Mouse (Mus musculus) ES-Bruce4 (cell line): ENCODE data around the gene Stra6.

Source experiments
- CTCF ChIP-seq: IDR thresholded peaks from one replicate; pipeline ENCODE4 v1.8.1; 2011; ENCODE audit warnings: low read depth, low read length
- POLR2A ChIP-seq: IDR thresholded peaks from one replicate; pipeline ENCODE4 v1.8.1; 2011; ENCODE audit warnings: low read length; ENCODE audit not compliant: insufficient read depth

DNA sequence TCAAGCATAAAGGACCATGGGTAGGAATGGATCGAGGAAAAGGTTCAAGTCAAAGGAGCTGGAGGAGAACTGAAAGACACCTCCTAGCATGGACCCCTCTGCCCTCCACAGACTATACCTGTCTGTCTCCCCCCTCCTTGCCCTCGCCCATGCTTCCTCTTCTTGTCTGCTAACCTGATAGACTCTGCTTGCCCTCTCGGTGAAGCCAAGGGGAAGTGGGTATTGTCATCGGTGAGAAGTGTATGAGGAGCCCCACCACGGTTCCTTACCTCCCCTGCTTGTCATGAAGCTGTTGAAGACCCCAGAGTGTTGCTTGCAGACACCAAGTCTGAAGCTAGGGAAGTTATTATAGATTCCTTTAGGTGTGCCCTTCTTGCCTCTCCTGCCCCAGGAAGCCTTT, 96.7 kb downstream of the Stra6 start:
- TF ChIP-seq POLR2A (no peak), CTCF (no peak)
